25 mouse cellular contexts compared by ENCODE assay signal in the genomic region with DNA sequence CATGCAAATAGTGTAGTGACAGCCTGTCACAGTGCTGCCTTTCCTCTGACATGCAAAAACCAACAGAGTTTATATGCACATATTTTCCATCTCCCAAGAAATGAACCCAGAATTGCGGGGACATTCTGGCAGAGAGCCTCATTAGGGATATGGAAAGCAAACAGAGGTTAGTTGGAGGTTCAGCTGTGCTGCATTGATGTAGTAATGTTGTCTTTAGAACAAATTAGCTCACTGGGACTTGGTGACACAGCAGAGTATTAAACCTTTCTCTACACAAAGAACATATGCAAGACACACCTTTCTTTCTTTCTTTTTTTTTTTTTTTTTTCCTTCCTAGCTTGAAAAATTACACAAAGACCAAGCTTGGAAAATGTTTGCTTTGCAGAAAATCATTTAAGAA.
DNase-seq lines count a peak whose midpoint lies in the region; ATAC-seq and TF ChIP-seq lines count a peak whose summit lies in the region.
"Had no signal": no experiment of that assay in that cellular context is flagged by ENCODE, and none has a peak within 500 bp of the region (broad histone marks: within the 10 kb centered on the region; RNA-seq: fewer than 3 reads in every experiment).

No protein-coding gene starts in this region.

- H3K9me3 ChIP-seq in embryonic facial prominence, embryonic 14.5 days (ENCODE audit: control insufficient read depth, low read length), result no peaks in the 10 kb centered on the region
- H3K9me3 ChIP-seq in embryonic facial prominence, embryonic 10.5 days, result no peaks in the 10 kb centered on the region
- H3K9me3 ChIP-seq in limb, embryonic 12.5 days, result no peaks in the 10 kb centered on the region
- H3K9me3 ChIP-seq in limb, embryonic 10.5 days (replicated peaks), result no peaks in the 10 kb centered on the region
- H3K9me3 ChIP-seq in limb, embryonic 14.5 days (ENCODE audit: control insufficient read depth, low read length), result no peaks in the 10 kb centered on the region
- H3K9me3 ChIP-seq: embryonic facial prominence, embryonic 13.5 days; G1E had no signal

- H3K27me3 ChIP-seq in embryonic facial prominence, embryonic 14.5 days (replicated peaks; ENCODE audit: control insufficient read depth, insufficient read depth, low read length), result no peaks in the 10 kb centered on the region
- H3K27me3 ChIP-seq in embryonic facial prominence, embryonic 10.5 days (replicated peaks; ENCODE audit: low read depth, poor library complexity, severe bottlenecking), result no peaks in the 10 kb centered on the region
- H3K27me3 ChIP-seq in limb, embryonic 12.5 days, result no peaks in the 10 kb centered on the region
- H3K27me3 ChIP-seq in limb, embryonic 10.5 days (ENCODE audit: low read depth, poor library complexity, severe bottlenecking), result no peaks in the 10 kb centered on the region
- H3K27me3 ChIP-seq in limb, embryonic 14.5 days (ENCODE audit: control insufficient read depth, insufficient read depth, low read length), result no peaks in the 10 kb centered on the region
- H3K27me3 ChIP-seq: CH12.LX; embryonic facial prominence, embryonic 13.5 days; Patski had no signal

- ATAC-seq in embryonic facial prominence, embryonic 14.5 days (ENCODE audit: low read depth), result no peak
- peak; percentile 74; the same call in 1 of the 2 replicates for ATAC-seq in limb, embryonic 12.5 days (ENCODE audit: insufficient number of reproducible peaks, insufficient read depth, low FRiP score, low TSS enrichment, low read depth)
- ATAC-seq in limb, embryonic 14.5 days (ENCODE audit: low FRiP score, low read depth), result peak; percentile 49; the same call in 1 of the 2 replicates
- ATAC-seq: activated CD4-positive, CD25-positive, alpha-beta regulatory T cell, adult 4 months; CD4-positive, CD25-positive, alpha-beta regulatory T cell, adult 4 months; forebrain, embryonic 14.5 days; forebrain, embryonic 16.5 days; Patski had no signal

- H3K4me1 ChIP-seq in embryonic facial prominence, embryonic 14.5 days (ENCODE audit: control insufficient read depth, insufficient read depth, low read length), result no peaks in the 10 kb centered on the region
- H3K4me1 ChIP-seq in embryonic facial prominence, embryonic 10.5 days, result no peaks in the 10 kb centered on the region
- H3K4me1 ChIP-seq in limb, embryonic 12.5 days (replicated peaks), result no peaks in the 10 kb centered on the region; the same call in none of the 2 replicates
- no peaks in the 10 kb centered on the region for H3K4me1 ChIP-seq in limb, embryonic 10.5 days
- peaks cover 10% of the 10 kb centered on the region for H3K4me1 ChIP-seq in limb, embryonic 14.5 days (ENCODE audit: control insufficient read depth, insufficient read depth, low read length)
- H3K4me1 ChIP-seq: embryonic facial prominence, embryonic 13.5 days had no signal

- no peaks in the 10 kb centered on the region for H3K36me3 ChIP-seq in embryonic facial prominence, embryonic 14.5 days (ENCODE audit: control insufficient read depth, insufficient read depth, low read length)
- H3K36me3 ChIP-seq in embryonic facial prominence, embryonic 10.5 days (replicated peaks), result no peaks in the 10 kb centered on the region
- H3K36me3 ChIP-seq in limb, embryonic 12.5 days, result no peaks in the 10 kb centered on the region
- no peaks in the 10 kb centered on the region for H3K36me3 ChIP-seq in limb, embryonic 10.5 days
- H3K36me3 ChIP-seq in limb, embryonic 14.5 days (ENCODE audit: control insufficient read depth, insufficient read depth, low read length), result no peaks in the 10 kb centered on the region
- H3K36me3 ChIP-seq: embryonic facial prominence, embryonic 13.5 days; G1E had no signal

- no peak overlapping the region for H3K27ac ChIP-seq in embryonic facial prominence, embryonic 14.5 days (replicated peaks; ENCODE audit: low read depth, low read length)
- no peak overlapping the region for H3K27ac ChIP-seq in embryonic facial prominence, embryonic 10.5 days (replicated peaks)
- peak overlapping the region; percentile 57; the same call in 1 of the 2 replicates for H3K27ac ChIP-seq in limb, embryonic 12.5 days
- no peak overlapping the region for H3K27ac ChIP-seq in limb, embryonic 10.5 days
- H3K27ac ChIP-seq in limb, embryonic 14.5 days (replicated peaks; ENCODE audit: low read depth, low read length), result peak overlapping the region; percentile 33; the same call in 1 of the 2 replicates
- H3K27ac ChIP-seq: embryonic facial prominence, embryonic 13.5 days had no signal

- H3K9ac ChIP-seq in embryonic facial prominence, embryonic 14.5 days (ENCODE audit: low read depth, low read length), result no peak overlapping the region
- no peak overlapping the region for H3K9ac ChIP-seq in limb, embryonic 12.5 days (replicated peaks)
- H3K9ac ChIP-seq in limb, embryonic 14.5 days (ENCODE audit: low read depth, low read length, severe bottlenecking), result no peak overlapping the region
- H3K9ac ChIP-seq: embryonic facial prominence, embryonic 13.5 days had no signal

- DNase-seq in embryonic facial prominence, embryonic 14.5 days (ENCODE audit: low spot score), result peak; percentile 26
- no peak for DNase-seq in embryonic facial prominence, embryonic 10.5 days (ENCODE audit: low spot score)
- DNase-seq in limb, embryonic 10.5 days (ENCODE audit: low spot score), result no peak
- DNase-seq in brain, embryonic 14.5 days (ENCODE audit: low read depth), result peak; percentile 13
- peak; percentile 51 for DNase-seq in limb, embryonic 14.5 days (ENCODE audit: low spot score)
- no peak for DNase-seq in kidney, postnatal 4 days
- DNase-seq in c-Kit-positive CD71-positive TER-119-positive erythroid progenitor cells, embryonic 14.5 days (ENCODE audit: low spot score), result no peak
- DNase-seq: adrenal gland, adult 8-10 months; adrenal gland, postnatal 14 days; adrenal gland, postnatal 36 days; B cell, adult 2 months; cerebellum, adult 11-12 months; cerebellum, adult 2 months; cerebellum, adult 9-10 months; cerebellum, postnatal 10 days; cerebellum, postnatal 25 days had no signal

- TF ChIP-seq POLR2A in brain, embryonic 14.5 days (IDR thresholded peaks at IDR 0.05; ENCODE audit: borderline replicate concordance, extremely low read depth, insufficient read depth, insufficient read length, poor library complexity, severe bottlenecking), result no peak
- no peak for TF ChIP-seq POLR2A in limb, embryonic 14.5 days (IDR thresholded peaks at IDR 0.05; ENCODE audit: borderline replicate concordance, extremely low read depth, insufficient read depth, insufficient read length)

- WGBS in embryonic facial prominence, embryonic 14.5 days, result 32% methylated on average over 1 of the region's 1 CpGs
- 96% methylated on average over 1 of the region's 1 CpGs for WGBS in embryonic facial prominence, embryonic 10.5 days
- WGBS in limb, embryonic 12.5 days, result 55% methylated on average over 1 of the region's 1 CpGs
- 88% methylated on average over 1 of the region's 1 CpGs for WGBS in limb, embryonic 10.5 days
- WGBS in limb, embryonic 14.5 days, result 35% methylated on average over 1 of the region's 1 CpGs

- no peak overlapping the region for H3K4me3 ChIP-seq in embryonic facial prominence, embryonic 14.5 days (ENCODE audit: low read depth, low read length)
- no peak overlapping the region for H3K4me3 ChIP-seq in embryonic facial prominence, embryonic 10.5 days
- H3K4me3 ChIP-seq in limb, embryonic 12.5 days (replicated peaks), result no peak overlapping the region
- H3K4me3 ChIP-seq in limb, embryonic 10.5 days, result no peak overlapping the region
- H3K4me3 ChIP-seq in limb, embryonic 14.5 days (replicated peaks; ENCODE audit: low read length), result no peak overlapping the region
- H3K4me3 ChIP-seq: embryonic facial prominence, embryonic 13.5 days had no signal

- no peak for TF ChIP-seq CTCF in brain, embryonic 14.5 days (IDR thresholded peaks at IDR 0.05; ENCODE audit: borderline replicate concordance, extremely low read depth, insufficient read depth, insufficient read length)

- no peak overlapping the region for H3K4me2 ChIP-seq in embryonic facial prominence, embryonic 14.5 days (ENCODE audit: low read depth, low read length)
- no peak overlapping the region for H3K4me2 ChIP-seq in limb, embryonic 12.5 days
- no peak overlapping the region for H3K4me2 ChIP-seq in limb, embryonic 14.5 days (replicated peaks; ENCODE audit: low read depth, low read length, severe bottlenecking)
- H3K4me2 ChIP-seq: embryonic facial prominence, embryonic 13.5 days had no signal

Comparison
In these comparisons a context has a peak if more than half of its experiments do, and no peak if none do; other contexts are left out.
1. DNase-seq: peak in embryonic facial prominence, embryonic 14.5 days (single experiment), brain, embryonic 14.5 days (single experiment) and limb, embryonic 14.5 days (single experiment); none in embryonic facial prominence, embryonic 10.5 days (single experiment), limb, embryonic 10.5 days (single experiment), kidney, postnatal 4 days (0 of 2) and c-Kit-positive CD71-positive TER-119-positive erythroid progenitor cells, embryonic 14.5 days (single experiment).
2. H3K27ac ChIP-seq: peak in limb, embryonic 12.5 days (single experiment) and limb, embryonic 14.5 days (single experiment); none in embryonic facial prominence, embryonic 14.5 days (single experiment), embryonic facial prominence, embryonic 10.5 days (single experiment) and limb, embryonic 10.5 days (single experiment).